Mouse (Mus musculus): Measurements from ENCODE around the gene Mok. TPM values are rescaled to one million over a fixed set of nuclear protein-coding genes. Genes with fewer than 3 reads are reported as not detected.

The Mok gene
- total RNA-seq, 2 experiments from 2014 or later: 1.5 to 1.6 TPM

DNA sequence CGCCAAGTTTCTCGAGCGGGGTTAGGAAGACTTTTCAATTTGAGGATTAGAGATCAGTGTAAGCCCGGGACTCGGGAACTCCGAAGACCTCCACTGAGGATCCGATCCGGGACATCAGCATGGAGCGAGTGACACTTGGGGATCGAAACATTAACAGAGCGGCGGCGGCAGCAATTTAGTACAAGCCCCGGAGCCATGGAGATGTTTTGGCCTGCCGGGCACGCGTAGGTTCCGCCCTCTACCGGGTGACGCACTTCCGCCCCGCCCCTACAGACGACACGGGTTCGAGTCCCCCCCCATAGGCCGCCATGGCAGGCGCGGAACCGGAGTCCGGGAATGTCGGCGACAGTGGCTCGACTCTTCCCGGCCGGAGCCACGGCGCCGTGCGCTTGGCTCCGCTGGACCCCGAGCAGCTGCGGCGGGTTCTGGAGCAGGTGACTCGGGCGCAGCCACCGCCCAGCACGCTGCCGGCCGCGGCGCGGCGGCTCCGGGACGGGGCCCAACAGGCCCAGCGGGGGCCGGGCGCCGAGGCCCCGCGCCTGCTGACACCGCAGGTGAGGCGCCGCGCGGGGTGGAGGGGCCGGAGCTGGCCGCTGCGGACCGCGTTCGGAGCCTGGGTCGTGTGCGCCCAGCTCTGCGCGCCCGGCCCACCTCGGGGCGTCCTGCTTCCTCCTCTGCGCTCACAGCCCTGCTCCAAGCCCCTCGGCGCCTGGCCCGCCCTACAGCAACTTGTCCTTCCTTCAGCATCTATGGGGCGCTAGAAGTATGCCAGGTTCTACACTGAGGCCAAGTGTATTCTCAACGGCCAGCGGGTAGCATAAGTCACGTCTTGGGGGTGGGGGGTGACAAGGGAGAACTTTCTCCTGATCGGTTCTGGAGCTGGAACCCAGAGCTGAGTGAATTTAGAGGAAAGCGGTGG, 9.5 kb upstream of the Mok start, which contains the start of gene Zfp839:
TSS of gene Zfp839 (plus strand) at position 244 of the 919 bp plus-strand sequence.
- ATAC-seq (ENCODE audit: poor library complexity, severe bottlenecking): peak; percentile 55

DNA sequence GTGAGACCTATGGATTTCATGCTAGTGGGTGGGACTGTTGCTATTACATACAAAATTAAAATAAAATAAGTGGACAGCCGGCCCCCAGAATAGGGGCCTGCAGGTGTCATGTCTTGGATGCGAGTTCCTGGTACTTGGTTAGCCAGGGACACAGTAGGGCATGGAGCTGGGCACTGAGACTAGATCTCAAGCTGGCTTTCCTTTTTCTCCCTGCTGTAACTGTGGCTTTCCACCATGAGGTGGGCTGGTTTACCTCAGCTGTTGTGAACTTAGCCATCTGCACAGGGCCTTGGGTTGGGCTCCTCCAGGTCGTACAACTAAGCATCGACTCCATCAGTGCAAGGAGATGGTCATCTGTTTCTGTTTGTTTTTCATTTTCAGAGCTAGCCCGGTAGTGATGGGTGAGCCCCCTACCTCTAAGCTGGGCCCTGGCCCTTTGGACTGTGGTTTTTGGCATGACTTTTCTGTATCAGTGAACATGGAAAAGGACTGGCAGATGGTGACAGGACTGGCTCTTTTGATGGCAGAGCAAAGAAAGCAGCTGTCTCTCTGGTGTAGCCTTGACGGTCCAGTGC, 5.5 kb upstream of the Mok start:
- ATAC-seq (ENCODE audit: poor library complexity, severe bottlenecking): no peak

DNA sequence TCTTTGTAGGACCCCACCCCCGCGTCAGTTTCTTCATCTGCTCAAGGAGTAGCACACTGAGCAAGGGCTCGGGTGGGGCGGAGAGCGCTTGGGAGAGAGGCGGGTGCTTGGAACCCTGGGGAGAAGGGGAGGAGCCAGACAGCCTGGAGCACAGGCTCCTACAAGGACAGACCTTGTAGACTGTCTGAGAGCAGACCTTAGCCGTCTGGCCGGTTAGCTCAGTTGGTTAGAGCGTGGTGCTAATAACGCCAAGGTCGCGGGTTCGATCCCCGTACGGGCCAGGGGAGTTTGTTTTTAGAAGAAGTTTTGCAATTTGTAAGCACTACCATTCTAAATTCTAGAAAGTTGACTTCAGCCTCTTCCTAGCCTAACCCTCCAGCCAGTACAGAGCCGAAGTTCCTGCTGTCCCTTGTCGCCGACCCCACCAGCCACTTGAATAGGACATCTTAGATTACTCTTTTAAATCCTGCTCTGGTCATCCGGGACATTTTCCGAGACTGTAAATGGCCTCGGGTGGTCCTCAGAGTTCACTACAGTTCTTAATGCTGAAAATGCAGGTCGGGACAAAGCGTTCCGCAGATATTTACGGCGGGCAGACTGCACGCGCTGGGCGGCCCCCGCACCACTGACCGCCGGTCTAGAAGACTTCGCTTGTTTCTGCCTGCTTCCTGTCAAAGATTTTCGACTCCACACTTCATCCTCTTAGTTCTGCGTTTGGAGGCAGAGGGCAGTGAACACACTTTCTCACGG, 4.6 kb upstream of the Mok start:
- ATAC-seq (ENCODE audit: poor library complexity, severe bottlenecking): peak; percentile 57

DNA sequence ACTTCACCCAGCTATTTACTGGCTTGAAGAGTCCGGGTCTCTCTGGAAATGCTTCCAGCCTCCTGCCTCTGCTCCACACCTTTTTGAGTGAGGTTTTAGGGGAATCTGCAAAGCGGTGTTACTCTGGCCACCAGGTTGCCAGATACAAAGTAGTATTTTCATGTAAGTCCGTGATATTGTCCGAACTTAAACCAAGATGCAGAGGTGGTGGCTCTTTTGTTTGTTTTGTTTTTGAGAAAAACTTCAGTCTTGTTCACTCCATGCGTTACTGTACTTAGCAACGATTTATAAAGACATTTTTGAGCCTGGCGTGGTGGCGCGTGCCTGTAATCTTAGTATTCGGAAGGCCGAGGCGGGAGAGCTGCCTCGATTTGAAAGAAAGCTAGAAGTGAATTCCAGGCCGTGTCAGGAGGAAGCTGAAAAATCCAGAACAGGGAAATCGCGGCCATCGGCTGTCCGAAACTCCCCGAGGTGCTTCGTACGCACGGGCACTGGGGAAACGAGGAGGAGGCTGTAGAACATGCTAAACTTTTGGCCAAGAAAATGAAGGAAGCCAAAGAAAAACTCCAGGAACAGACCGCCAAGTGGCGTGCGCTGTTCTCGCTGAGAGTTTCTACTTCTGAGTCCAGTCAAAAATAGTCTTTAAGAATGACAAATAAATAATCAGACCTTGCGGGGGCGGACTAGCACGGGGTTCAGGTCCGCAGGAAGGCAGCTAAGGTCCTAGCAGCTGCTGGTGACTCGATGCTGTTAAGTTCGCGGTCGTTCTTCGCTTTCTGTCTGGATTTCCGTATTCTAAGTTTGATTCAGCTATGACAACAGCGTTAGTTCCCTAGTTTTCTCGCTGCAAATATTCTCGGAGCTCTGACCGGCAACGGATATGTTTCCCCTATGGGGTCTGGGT, 3.7 kb upstream of the Mok start:
- ATAC-seq (ENCODE audit: poor library complexity, severe bottlenecking): peak; percentile 21

DNA sequence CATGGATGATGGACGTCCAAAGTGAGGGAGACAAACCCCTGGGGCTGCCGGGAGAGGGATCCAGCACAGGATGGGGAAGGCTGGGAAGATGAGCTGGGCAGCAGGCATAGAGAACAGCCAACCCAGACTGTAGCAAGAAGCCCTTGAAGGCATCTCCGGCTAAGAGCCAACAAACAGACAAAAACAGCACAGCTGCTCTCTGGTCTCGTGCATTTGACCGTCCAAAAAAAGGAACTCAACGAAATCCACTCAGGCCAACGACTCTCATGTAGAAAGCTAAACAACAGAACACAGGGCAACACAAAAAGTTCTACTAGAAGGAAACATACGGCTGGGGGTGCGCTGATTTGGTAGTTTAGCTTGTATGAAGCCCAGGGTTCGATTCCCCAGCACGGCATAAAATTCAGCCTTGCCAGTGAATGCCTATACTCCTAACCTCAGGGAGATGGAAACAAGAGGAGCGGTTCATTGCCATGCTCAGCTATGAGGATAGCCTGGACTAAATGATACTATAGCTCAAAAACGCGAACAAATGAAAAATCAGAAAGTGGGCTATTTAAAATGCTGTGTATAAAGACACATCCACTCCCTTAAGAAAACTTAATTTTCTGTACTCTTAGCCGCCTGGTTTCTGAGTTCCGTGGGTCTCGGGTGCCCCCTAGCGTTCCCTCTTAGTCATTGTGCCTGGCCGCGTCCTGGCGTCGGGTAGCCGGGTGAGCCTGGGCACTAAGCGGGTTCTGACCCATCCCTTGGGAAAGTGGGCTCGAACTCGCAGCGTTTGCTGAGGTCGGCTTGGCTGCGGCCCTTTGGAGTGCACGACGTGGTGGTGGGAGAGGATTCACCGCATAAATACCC, 2.7 kb upstream of the Mok start:
- peak; percentile 69 for ATAC-seq (ENCODE audit: poor library complexity, severe bottlenecking)

DNA sequence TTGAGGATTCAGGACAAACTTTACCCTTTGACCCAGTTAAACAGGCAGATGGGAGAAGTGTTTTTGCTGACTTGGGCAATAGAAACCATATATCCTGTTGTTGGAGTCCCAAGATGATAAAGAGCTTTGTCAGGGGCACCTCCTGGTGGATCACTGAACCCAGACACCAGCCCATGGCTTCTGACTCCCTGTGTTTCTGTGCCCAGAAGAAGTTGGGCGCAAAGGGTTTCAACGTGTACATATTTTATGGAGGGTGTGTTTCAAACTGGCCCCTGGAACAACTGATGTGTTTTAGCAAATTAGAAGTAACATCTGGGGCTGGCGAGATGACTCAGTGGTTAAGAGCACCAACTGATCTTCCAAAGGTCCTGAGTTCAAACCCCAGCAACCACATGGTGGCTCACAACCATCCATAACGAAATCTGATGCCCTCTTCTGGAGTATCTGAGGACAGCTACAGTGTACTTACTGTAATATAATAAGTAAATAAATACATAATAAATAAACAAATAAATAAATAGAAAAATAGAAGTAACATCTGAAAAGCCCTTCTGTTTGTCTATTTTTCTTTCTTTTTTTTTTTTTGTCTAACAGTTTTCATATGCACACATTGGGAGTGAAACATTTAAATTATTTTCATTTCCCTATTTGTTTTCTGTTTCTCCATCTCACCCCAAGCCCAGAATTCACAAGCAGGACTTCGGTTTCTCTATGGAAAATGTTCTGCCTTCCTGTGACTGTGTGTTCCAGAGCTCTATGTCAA, 1.2 kb upstream of the Mok start:
- no peak for ATAC-seq (ENCODE audit: poor library complexity, severe bottlenecking)

DNA sequence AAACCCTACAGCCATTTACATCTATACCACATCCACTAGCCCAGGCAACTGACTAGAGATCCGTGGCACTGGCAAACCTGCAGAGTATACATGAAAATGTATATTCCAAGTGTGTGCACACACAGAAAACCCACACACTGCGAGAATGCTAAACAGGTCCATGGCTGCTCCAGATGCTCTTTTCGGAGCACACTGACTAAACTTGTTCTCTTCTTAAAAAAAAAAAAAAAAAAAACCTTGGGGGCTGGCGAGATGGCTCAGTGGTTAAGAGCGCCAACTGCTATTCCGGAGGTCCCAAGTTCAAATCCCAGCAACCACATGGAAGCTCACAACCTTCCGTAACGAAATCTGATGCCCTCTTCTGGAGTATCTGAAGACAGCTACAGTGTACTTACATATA, 2.9 kb downstream of the Mok start:
- ATAC-seq (ENCODE audit: poor library complexity, severe bottlenecking): no peak

DNA sequence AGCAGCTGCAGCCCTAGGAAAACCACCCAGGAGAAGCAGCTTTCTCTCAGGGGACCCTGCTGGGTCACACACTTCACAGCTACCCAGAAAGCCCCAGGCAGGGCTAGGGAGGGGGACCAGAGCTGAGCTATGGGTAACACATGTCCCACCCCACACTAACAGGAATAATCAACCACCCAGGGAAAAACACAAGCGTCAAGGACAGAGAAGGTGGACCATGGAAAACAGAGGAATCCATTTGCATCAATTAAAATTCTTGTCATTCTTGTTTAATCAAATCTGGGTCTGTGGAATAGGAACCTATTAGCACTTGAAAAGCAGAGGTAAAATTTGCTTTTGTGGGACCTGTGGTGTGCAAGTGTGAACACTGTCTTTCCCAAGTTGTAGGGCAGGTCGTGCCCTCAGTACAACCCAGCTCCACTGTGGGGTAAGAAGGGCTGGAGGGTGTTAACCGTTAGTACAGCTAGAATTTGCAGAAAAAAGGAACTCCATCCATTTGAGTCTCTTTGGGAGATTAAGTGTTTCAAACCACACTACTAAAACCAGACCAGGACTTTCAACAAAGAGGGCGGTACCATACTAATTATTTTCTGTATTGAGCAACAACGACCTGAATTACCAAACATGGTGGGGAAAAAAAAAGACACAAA, 3.4 kb downstream of the Mok start:
- peak; percentile 67 for ATAC-seq (ENCODE audit: poor library complexity, severe bottlenecking)

DNA sequence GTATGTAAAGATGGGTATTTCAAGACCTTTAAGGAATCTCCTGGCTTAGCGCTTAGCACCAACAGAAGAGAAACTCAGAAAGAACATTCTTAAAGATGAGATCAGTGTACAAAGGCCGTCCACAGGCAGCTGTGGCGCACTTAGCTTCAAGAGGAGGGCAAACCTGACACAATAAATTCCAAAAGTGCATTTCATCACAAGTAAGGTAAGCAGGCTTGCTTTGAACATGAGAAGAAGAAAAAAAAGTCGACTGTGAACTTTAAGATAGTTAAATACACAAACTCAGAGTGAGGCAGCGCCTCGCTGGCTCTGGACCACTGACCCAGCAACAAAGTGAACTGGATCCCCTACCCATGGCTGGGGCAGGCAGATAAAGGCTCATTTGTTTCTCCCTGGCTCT, 4.0 kb downstream of the Mok start:
- ATAC-seq (ENCODE audit: poor library complexity, severe bottlenecking): no peak

DNA sequence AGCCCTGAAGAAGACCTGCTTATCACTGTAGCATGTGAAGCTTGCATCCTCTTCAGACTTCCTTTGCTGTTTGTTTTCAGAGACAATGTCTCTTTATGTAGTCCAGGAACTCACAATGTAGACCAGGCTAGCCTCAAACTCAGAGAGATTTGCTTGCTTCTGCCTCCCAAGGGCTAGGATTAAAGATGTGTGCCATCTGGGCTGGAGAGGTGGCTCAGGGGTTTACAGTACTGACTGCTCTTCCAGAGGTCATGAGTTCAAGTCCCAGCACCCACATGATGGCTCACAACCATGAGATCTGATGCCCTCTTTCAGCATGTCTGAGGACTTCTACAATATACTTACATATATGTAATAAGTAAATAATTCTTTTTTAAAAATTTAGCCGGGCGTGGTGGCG, 5.6 kb downstream of the Mok start:
- no peak for ATAC-seq (ENCODE audit: poor library complexity, severe bottlenecking)

DNA sequence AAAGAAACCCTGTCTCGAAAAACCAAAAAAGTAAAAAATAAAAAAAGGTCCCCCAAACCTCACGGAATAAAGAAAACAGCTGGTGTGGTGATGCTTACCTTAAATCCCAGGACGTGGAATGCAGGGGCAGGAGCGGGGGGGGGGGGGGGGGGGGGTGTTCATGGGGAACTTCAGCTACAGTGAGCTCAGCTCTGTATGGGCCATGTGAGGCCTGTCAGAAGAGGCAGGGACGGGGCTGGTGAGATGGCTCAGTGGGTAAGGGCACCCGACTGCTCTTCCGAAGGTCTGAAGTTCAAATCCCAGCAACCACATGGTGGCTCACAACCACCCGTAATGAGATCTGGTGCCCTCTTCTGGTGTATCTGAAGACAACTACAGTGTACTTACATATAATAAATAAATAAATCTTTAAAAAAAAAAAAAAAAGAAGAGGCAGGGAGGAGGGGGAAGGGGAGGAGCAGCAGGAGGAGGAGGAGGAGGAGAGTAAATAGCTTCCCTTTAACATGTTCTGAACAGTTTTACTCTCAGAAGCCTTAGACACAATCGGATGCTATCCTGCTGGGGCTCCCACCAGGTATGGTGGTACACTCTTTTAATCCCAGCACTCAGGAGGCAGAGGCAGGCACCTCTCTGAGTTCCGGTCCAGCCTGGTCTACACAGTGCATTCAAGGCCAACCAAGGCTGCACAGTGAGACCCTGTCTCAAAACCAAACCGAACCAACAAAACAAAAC, 10.3 kb downstream of the Mok start:
- no peak for ATAC-seq (ENCODE audit: poor library complexity, severe bottlenecking)

DNA sequence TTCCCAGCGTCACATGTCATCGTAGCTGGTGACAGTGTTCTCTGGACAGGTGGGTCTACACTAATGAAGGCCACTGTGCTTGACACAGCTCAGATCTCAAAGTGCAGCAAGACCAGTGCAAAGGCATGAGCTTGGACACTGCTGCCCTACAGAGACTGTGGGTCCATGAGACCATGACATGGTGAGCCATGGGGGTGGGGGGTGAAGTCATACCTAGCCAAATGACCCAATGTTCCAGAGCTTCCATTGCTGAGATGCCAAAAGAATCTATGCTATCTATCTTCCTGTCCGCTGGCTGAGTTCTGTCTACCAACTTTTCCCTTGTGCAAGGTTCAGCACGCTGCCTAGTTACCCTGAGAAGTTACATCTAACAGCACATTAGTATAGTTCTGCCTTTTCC, 11.8 kb downstream of the Mok start:
- no peak for ATAC-seq (ENCODE audit: poor library complexity, severe bottlenecking)

DNA sequence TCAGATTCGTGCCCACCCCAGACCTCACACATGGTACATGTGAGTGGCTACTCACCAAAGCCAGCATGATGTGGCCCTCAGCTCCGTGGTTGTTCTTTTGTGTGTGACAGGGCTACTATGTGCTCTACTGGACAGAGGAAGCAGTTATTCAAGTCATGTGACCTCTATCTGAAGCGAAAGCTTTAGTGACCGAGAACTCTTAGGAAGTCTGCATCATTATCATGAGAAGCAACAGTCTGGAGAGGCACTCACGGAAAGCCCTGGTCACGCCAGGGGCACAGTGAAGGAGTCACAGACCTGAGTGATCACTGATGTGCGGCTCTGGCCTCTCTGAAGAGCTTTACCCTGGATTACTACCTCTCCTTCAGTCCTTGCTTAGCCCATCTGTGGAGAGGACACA, 18.4 kb downstream of the Mok start:
- ATAC-seq (ENCODE audit: poor library complexity, severe bottlenecking): no peak

DNA sequence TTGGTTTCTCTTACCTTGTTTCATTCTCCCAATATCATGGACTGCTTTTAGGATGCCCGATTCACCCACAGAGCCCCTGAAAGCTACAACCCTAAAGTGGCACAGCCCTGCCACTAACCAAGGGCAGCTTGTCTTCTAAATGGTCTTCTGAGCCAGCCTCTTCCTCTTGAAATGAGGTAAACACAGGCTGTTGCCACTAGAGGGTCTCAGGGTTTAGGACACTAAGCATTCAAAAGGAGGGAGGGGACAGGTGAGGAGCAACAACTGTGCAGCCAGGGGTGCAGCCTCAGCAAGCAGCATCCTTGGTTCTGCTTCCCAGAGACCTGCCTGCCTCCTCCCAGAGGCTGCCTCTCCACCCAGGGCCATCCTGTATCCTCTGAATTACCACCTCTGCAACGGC, 19.0 kb downstream of the Mok start:
- no peak for ATAC-seq (ENCODE audit: poor library complexity, severe bottlenecking)

DNA sequence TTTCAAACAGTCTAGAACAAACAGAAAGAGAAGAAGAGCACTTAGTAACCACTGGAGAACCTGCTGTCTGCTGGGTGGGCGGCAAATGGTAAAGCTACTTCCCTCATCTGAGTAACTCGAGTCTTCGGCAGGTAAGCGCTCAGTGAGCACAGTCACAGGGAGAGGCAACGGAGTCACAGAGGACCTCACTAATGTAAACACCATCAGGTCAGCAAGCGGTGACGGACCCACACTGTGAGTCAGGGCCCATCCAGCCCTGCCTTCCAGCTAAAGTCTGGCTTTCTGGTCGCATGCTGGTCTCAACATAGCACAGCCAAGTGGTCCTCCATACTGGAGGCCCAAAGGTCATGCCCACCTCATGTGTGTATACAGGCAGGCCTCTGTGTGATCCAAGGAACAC, 21.4 kb downstream of the Mok start:
- ATAC-seq (ENCODE audit: poor library complexity, severe bottlenecking): no peak

DNA sequence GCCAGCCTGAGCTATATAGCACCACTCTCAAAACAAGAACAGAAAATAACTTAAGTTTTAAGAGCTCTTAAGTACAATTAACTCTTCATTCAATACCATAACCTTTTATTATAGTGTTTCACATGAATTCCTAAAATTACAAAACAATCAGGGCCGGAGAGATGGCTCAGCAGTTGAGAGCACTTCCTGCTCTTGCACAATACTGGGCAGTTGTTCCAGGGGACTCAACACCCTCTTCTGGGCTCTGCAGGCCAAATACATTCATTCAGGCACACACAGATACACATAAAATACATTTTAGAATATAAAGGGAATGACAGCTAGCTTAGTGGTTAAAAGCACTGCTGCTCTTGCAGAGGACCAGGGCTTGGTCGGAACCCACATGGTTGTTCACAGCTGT, 23.9 kb downstream of the Mok start:
- ATAC-seq (ENCODE audit: poor library complexity, severe bottlenecking): peak; percentile 46

DNA sequence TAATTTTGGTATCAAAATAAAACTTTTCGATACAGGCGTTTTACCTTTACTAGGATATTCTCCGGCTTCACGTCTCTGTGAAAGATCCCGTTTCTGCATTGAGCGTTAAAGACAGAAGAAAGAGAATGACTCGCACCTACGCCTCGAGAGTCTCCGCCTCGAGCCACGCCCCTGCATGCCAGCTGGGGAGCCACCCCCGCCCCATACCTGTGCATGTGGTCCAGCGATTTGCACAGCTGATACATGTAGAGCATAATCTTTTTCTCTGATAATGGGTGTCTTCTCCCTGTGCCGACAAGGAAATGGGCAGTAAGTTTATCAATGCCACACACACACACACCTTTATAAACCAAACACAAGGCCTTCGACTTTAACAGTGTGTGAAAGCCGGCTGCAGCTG, 25.8 kb downstream of the Mok start:
- ATAC-seq (ENCODE audit: poor library complexity, severe bottlenecking): no peak

DNA sequence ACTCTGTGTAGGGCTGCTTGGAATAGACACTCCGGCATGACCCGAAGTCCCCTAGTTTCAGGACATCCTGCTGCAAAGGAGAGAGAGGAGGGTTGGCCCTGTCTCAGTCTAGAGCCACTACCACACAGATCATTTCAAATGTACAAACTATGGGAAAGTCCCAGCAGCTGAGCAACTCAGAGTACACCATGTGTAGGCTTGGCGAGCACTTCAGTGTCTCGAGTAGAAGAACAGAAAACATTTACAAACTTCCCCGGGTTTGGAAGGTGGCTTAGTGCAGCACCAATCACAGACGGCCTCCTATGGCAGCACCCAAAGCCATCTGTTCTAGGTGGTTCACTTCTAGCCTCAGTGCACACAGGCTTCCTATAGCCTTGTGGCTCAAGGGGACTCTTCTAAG, 27.1 kb downstream of the Mok start:
- no peak for ATAC-seq (ENCODE audit: poor library complexity, severe bottlenecking)
